Comparison of ENCODE assay signal across 18 mouse cellular contexts in the genomic region with DNA sequence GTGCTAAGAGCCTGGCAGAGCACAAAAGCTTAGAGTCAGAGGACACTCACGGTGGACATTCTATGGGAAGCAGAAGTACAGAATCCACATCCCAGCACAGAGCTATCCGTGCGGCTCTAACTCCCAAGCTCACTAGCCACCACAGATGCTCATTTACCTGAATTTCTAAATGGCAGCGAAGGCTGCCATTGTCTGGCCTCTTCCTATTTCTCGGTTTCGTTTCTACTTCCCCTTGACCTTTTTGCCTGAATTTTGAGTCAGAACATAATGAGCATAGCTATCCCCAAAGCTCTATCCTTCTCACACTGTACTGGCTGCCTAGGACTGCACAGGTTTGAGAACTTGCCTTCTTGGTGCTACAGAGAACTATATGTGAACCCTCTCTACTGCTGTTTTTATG.
"Had no signal": no experiment of that assay in that cellular context is flagged by ENCODE, and none has a peak within 500 bp of the region (broad histone marks: within the 10 kb centered on the region; RNA-seq: fewer than 3 reads in every experiment).

No protein-coding gene starts in this region.

- DNase-seq: liver, postnatal 0 days; lung, adult 2 months; lung, postnatal 14 days; lung, postnatal 36 days; midbrain, embryonic 14.5 days; right cerebral cortex, postnatal 14 days; thymus, adult 2 months; thymus, postnatal 25 days; thymus, postnatal 4 days had no signal

- H3K9ac ChIP-seq: liver, embryonic 15.5 days; liver, postnatal 0 days; lung, embryonic 15.5 days; midbrain, embryonic 12.5 days; neural tube, embryonic 12.5 days; stomach, embryonic 15.5 days had no signal

- H3K4me2 ChIP-seq: liver, embryonic 15.5 days; lung, embryonic 15.5 days; midbrain, embryonic 12.5 days; neural tube, embryonic 12.5 days; stomach, embryonic 15.5 days had no signal

- H3K4me3 ChIP-seq: liver, embryonic 15.5 days; lung, embryonic 15.5 days; midbrain, embryonic 10.5 days; midbrain, embryonic 12.5 days; neural tube, embryonic 12.5 days; stomach, embryonic 15.5 days had no signal

- H3K27me3 ChIP-seq: liver, embryonic 15.5 days; lung, embryonic 15.5 days; midbrain, embryonic 12.5 days; neural tube, embryonic 12.5 days; stomach, embryonic 15.5 days had no signal

- H3K27ac ChIP-seq: liver, embryonic 15.5 days; lung, embryonic 15.5 days; macrophage; midbrain, embryonic 10.5 days; midbrain, embryonic 12.5 days; neural tube, embryonic 12.5 days; stomach, embryonic 15.5 days; stomach, postnatal 0 days had no signal

- H3K4me1 ChIP-seq: liver, embryonic 15.5 days; lung, embryonic 15.5 days; midbrain, embryonic 10.5 days; midbrain, embryonic 12.5 days; neural tube, embryonic 12.5 days; stomach, embryonic 15.5 days had no signal

- H3K9me3 ChIP-seq: liver, embryonic 15.5 days; lung, embryonic 15.5 days; midbrain, embryonic 10.5 days; midbrain, embryonic 12.5 days; neural tube, embryonic 12.5 days; stomach, embryonic 15.5 days had no signal

- H3K36me3 ChIP-seq: liver, embryonic 15.5 days; lung, embryonic 15.5 days; midbrain, embryonic 10.5 days; midbrain, embryonic 12.5 days; neural tube, embryonic 12.5 days; stomach, embryonic 15.5 days had no signal

- ATAC-seq: liver, postnatal 0 days; midbrain, embryonic 16.5 days had no signal
